In genomic region chr9:46329250-46329648, GRCm38 (mm10) we compare ENCODE assay signal across 7 mouse cellular contexts. TPM values are rescaled to one million over a fixed set of nuclear protein-coding genes. Genes with fewer than 3 reads are reported as not detected.
DNase-seq lines count a peak whose midpoint lies in the region; ATAC-seq and TF ChIP-seq lines count a peak whose summit lies in the region.

No protein-coding gene starts in this region.

- WGBS in forebrain, embryonic 16.5 days, result 6% methylated on average over 19 of the region's 19 CpGs
- 2% methylated on average over 19 of the region's 19 CpGs for WGBS in midbrain, embryonic 16.5 days

- no peak for DNase-seq in ES-E14 (ENCODE audit: low read depth, low spot score)
- peak; percentile 30 for DNase-seq in kidney, postnatal 14 days
- no peak for DNase-seq in layer of hippocampus, postnatal 25 days (ENCODE audit: extremely low spot score in 1 of 2, low spot score in 1 of 2)
- DNase-seq in spleen, postnatal 4 days (ENCODE audit: low spot score in 2 of 2), result no peak

- H3K27me3 ChIP-seq in ES-Bruce4 (ENCODE audit: control insufficient read depth, insufficient read depth, low read length, poor library complexity, severe bottlenecking), result no peaks in the 10 kb centered on the region
- H3K27me3 ChIP-seq in forebrain, embryonic 16.5 days (replicated peaks; ENCODE audit: control insufficient read depth, insufficient read depth, low read length), result no peaks in the 10 kb centered on the region
- H3K27me3 ChIP-seq in midbrain, embryonic 16.5 days (ENCODE audit: control insufficient read depth, insufficient read depth, low read depth, low read length), result no peaks in the 10 kb centered on the region

- no peak for TF ChIP-seq POLR2A in ES-Bruce4 (IDR thresholded peaks at IDR 0.05; ENCODE audit: insufficient read depth, low read length)

- H3K36me3 ChIP-seq in ES-Bruce4 (ENCODE audit: control insufficient read depth, insufficient read depth, low read length, poor library complexity, severe bottlenecking), result no peaks in the 10 kb centered on the region
- no peaks in the 10 kb centered on the region for H3K36me3 ChIP-seq in ES-E14 (ENCODE audit: control insufficient read depth, insufficient read depth, low read length, poor library complexity, severe bottlenecking)
- H3K36me3 ChIP-seq in forebrain, embryonic 16.5 days (ENCODE audit: control insufficient read depth, insufficient read depth), result no peaks in the 10 kb centered on the region
- no peaks in the 10 kb centered on the region for H3K36me3 ChIP-seq in midbrain, embryonic 16.5 days (ENCODE audit: control insufficient read depth, insufficient read depth, low read length)

- peak overlapping the region; percentile 14 for H3K27ac ChIP-seq in ES-Bruce4 (ENCODE audit: insufficient read depth, low read length)
- H3K27ac ChIP-seq in ES-E14 (ENCODE audit: insufficient read depth, low read depth, low read length, poor library complexity, severe bottlenecking), result peak overlapping the region; percentile 67; the same call in 1 of the 2 replicates
- H3K27ac ChIP-seq in forebrain, embryonic 16.5 days (ENCODE audit: low read length), result peak overlapping the region; percentile 68
- H3K27ac ChIP-seq in midbrain, embryonic 16.5 days (ENCODE audit: low read length), result peak overlapping the region; percentile 51

- H3K4me1 ChIP-seq in ES-Bruce4 (ENCODE audit: control insufficient read depth, insufficient read depth, low read length) (peaks cover 3% of the 10 kb centered on the region), ES-E14 (ENCODE audit: control insufficient read depth in 2 of 2, insufficient read depth in 2 of 2, low read length in 2 of 2, poor library complexity in 1 of 2) (peaks cover 4 to 14% of the 10 kb centered on the region in 2 experiments; a peak in 2 of 4 replicates)
- H3K4me1 ChIP-seq in forebrain, embryonic 16.5 days (replicated peaks; ENCODE audit: control insufficient read depth, insufficient read depth, low read length), result peaks cover 20% of the 10 kb centered on the region
- peaks cover 15% of the 10 kb centered on the region for H3K4me1 ChIP-seq in midbrain, embryonic 16.5 days (ENCODE audit: control insufficient read depth, insufficient read depth, low read length)

- H3K9me3 ChIP-seq in ES-Bruce4 (replicated peaks; ENCODE audit: control insufficient read depth, insufficient read depth, low read length, poor library complexity, severe bottlenecking) (no peaks in the 10 kb centered on the region), ES-E14 (ENCODE audit: control insufficient read depth, insufficient read depth, low read depth, low read length) (no peaks in the 10 kb centered on the region)
- H3K9me3 ChIP-seq in forebrain, embryonic 16.5 days (ENCODE audit: control insufficient read depth, low read length), result no peaks in the 10 kb centered on the region
- H3K9me3 ChIP-seq in midbrain, embryonic 16.5 days (replicated peaks; ENCODE audit: control insufficient read depth, low read length, poor library complexity, severe bottlenecking), result no peaks in the 10 kb centered on the region

- in situ Hi-C loops in ES-E14 (cut with MboI; ENCODE audit: low sequenced_read_pairs in 2 of 2, unreplicated experiment in 2 of 2), result no loop called here

- H3K4me3 ChIP-seq in ES-Bruce4 (ENCODE audit: low read depth, low read length), result peak overlapping the region; percentile 63
- peak overlapping the region; percentile 63 to 64 for H3K4me3 ChIP-seq in ES-E14 (ENCODE audit: insufficient read depth in 1 of 2, low read depth in 1 of 2, low read length in 2 of 2, poor library complexity in 1 of 2, severe bottlenecking in 1 of 2)
- H3K4me3 ChIP-seq in forebrain, embryonic 16.5 days (replicated peaks; ENCODE audit: low read length), result peak overlapping the region; percentile 22
- peak overlapping the region; percentile 9; the same call in 1 of the 2 replicates for H3K4me3 ChIP-seq in midbrain, embryonic 16.5 days (ENCODE audit: low read depth, low read length)

- peak overlapping the region; percentile 51 for H3K9ac ChIP-seq in ES-Bruce4 (ENCODE audit: low read depth, poor library complexity, severe bottlenecking)
- peak overlapping the region; percentile 75 for H3K9ac ChIP-seq in ES-E14 (ENCODE audit: insufficient read depth, low read depth, low read length, poor library complexity, severe bottlenecking)
- H3K9ac ChIP-seq in forebrain, embryonic 16.5 days (replicated peaks; ENCODE audit: low read depth, low read length), result peak overlapping the region; percentile 64
- H3K9ac ChIP-seq in midbrain, embryonic 16.5 days (ENCODE audit: low read depth, low read length), result peak overlapping the region; percentile 62

- no peak for TF ChIP-seq CTCF in ES-Bruce4 (IDR thresholded peaks at IDR 0.05; ENCODE audit: low read depth, low read length)

- peak; percentile 21; the same call in 1 of the 2 replicates for ATAC-seq in forebrain, embryonic 16.5 days
- peak; percentile 43; the same call in 1 of the 2 replicates for ATAC-seq in midbrain, embryonic 16.5 days

- 0 out of 2 replicates have a peak, but pooled peaks have one; percentile 27 for TF ChIP-seq EP300 in ES-Bruce4 (IDR thresholded peaks at IDR 0.05; ENCODE audit: insufficient read depth, low read depth, low read length)

- H3K4me2 ChIP-seq in forebrain, embryonic 16.5 days (ENCODE audit: low read length), result peak overlapping the region; percentile 51
- H3K4me2 ChIP-seq in midbrain, embryonic 16.5 days (ENCODE audit: low read length), result peak overlapping the region; percentile 38

TF ChIP-seq in ES-E14, 5 proteins besides CTCF, POLR2A, EP300 and RAD21:
- TF ChIP-seq CHD2 (IDR thresholded peaks at IDR 0.05; ENCODE audit: low read depth, low read length) (no peak), MAFK (IDR thresholded peaks at IDR 0.05; ENCODE audit: insufficient read depth, low read depth, low read length) (no peak), HCFC1 (IDR thresholded peaks at IDR 0.05; ENCODE audit: borderline replicate concordance, insufficient read depth, low read length) (no peak), ZNF384 (IDR thresholded peaks at IDR 0.05; ENCODE audit: low read depth, low read length) (no peak), ZC3H11A (IDR thresholded peaks at IDR 0.05; ENCODE audit: borderline replicate concordance, low read depth, low read length) (no peak)

RNA-seq across cellular contexts. Expression of gene 4931429L15Rik, which starts 9.5 kb away (rescaled TPM):
- polyA plus RNA-seq in ES-Bruce4 (2011; ENCODE audit: insufficient read depth, insufficient read length, low read depth, missing spikeins), result not detected in 2 replicates
- not detected in 2 replicates for total RNA-seq in ES-E14 (2012; rRNA removed)
- polyA plus RNA-seq in forebrain, embryonic 16.5 days (2015; fragmentation: Nextera tagmentation; extraction: Ambion mirVana), result not detected in 2 replicates
- polyA plus RNA-seq in midbrain, embryonic 16.5 days (2015; fragmentation: Nextera tagmentation; extraction: Ambion mirVana), result not detected in 2 replicates
- not detected for total RNA-seq in layer of hippocampus, postnatal 25 days (2021)

RNA-seq across cellular contexts. Expression of gene Bud13, which starts 46.4 kb away (rescaled TPM):
- polyA plus RNA-seq in ES-Bruce4 (2011; ENCODE audit: insufficient read depth, insufficient read length, low read depth, missing spikeins), result 26.4 and 28.5 TPM in 2 replicates
- total RNA-seq in ES-E14 (2012; rRNA removed), result 14.3 and 21.6 TPM in 2 replicates
- polyA plus RNA-seq in forebrain, embryonic 16.5 days (2015; fragmentation: Nextera tagmentation; extraction: Ambion mirVana), result 17.9 and 19.9 TPM in 2 replicates
- 17.3 and 17.6 TPM in 2 replicates for polyA plus RNA-seq in midbrain, embryonic 16.5 days (2015; fragmentation: Nextera tagmentation; extraction: Ambion mirVana)
- total RNA-seq in layer of hippocampus, postnatal 25 days (2021), result 10 to 100 TPM; 10.2 to 13.0 TPM

RNA-seq across cellular contexts. Expression of gene Zpr1, which starts 56.4 kb away (rescaled TPM):
- 69.0 and 69.1 TPM in 2 replicates for polyA plus RNA-seq in ES-Bruce4 (2011; ENCODE audit: insufficient read depth, insufficient read length, low read depth, missing spikeins)
- 56.0 and 58.9 TPM in 2 replicates for total RNA-seq in ES-E14 (2012; rRNA removed)
- polyA plus RNA-seq in forebrain, embryonic 16.5 days (2015; fragmentation: Nextera tagmentation; extraction: Ambion mirVana), result 77.7 and 80.6 TPM in 2 replicates
- 58.7 and 63.4 TPM in 2 replicates for polyA plus RNA-seq in midbrain, embryonic 16.5 days (2015; fragmentation: Nextera tagmentation; extraction: Ambion mirVana)
- total RNA-seq in layer of hippocampus, postnatal 25 days (2021), result 10 to 100 TPM; 32.3 to 32.4 TPM

Comparison
In these comparisons a context has a peak if more than half of its experiments do, and no peak if none do; other contexts are left out.
1. H3K27ac ChIP-seq: peak in every context shown above with its lines; median percentile 68 in forebrain, embryonic 16.5 days; 67 in ES-E14; 51 in midbrain, embryonic 16.5 days; 14 in ES-Bruce4.
2. H3K4me3 ChIP-seq: peak in every context shown above with its lines; median percentile 64 in ES-E14; 63 in ES-Bruce4; 22 in forebrain, embryonic 16.5 days; 9 in midbrain, embryonic 16.5 days.